Mouse (Mus musculus): ENCODE data around the gene Usp40. TPM values are rescaled to one million over a fixed set of nuclear protein-coding genes. Genes with fewer than 3 reads are reported as not detected.

Gene Usp40
- polyA plus RNA-seq, 1 experiment, result 7.5 TPM

- H3K27me3 ChIP-seq (ENCODE audit: control insufficient read depth, insufficient read depth, low read length), result no peaks in the 10 kb centered on the region
- no peak for DNase-seq
- H3K4me1 ChIP-seq (replicated peaks; ENCODE audit: control insufficient read depth, insufficient read depth, low read length), result no peaks in the 10 kb centered on the region
- TF ChIP-seq CTCF (IDR thresholded peaks at IDR 0.05; ENCODE audit: borderline replicate concordance, control insufficient read depth, extremely low read depth, insufficient read depth, low read length, poor library complexity), result no peak
- TF ChIP-seq POLR2A (IDR thresholded peaks at IDR 0.05; ENCODE audit: control insufficient read depth, extremely low read depth, insufficient read depth, low read length, poor library complexity), result no peak
- no peak overlapping the region for H3K27ac ChIP-seq (ENCODE audit: control insufficient read depth, insufficient read depth, low read length)
- 94% methylated on average over 4 of the region's 4 CpGs for WGBS
- no peak overlapping the region for H3K4me3 ChIP-seq (ENCODE audit: control insufficient read depth, insufficient read depth, low read length)
- H3K36me3 ChIP-seq (ENCODE audit: control insufficient read depth, insufficient read depth, low read length), result peaks cover 32% of the 10 kb centered on the region
Measured at GRCm38 (mm10) chr1:87982291-87982690, 26.1 kb downstream of the Usp40 start.

- no peak for DNase-seq
- Histone ChIP-seq H3K27ac (ENCODE audit: control insufficient read depth, insufficient read depth, low read length) (no peak overlapping the region), H3K4me1 (replicated peaks; ENCODE audit: control insufficient read depth, insufficient read depth, low read length) (no peaks in the 10 kb centered on the region), H3K4me3 (ENCODE audit: control insufficient read depth, insufficient read depth, low read length) (no peak overlapping the region), H3K36me3 (ENCODE audit: control insufficient read depth, insufficient read depth, low read length) (peaks cover 15% of the 10 kb centered on the region), H3K27me3 (ENCODE audit: control insufficient read depth, insufficient read depth, low read length) (no peaks in the 10 kb centered on the region)
- WGBS, result 96% methylated on average over 4 of the region's 4 CpGs
- no peak for TF ChIP-seq CTCF (IDR thresholded peaks at IDR 0.05; ENCODE audit: borderline replicate concordance, control insufficient read depth, extremely low read depth, insufficient read depth, low read length, poor library complexity)
- no peak for TF ChIP-seq POLR2A (IDR thresholded peaks at IDR 0.05; ENCODE audit: control insufficient read depth, extremely low read depth, insufficient read depth, low read length, poor library complexity)
Measured at GRCm38 (mm10) chr1:87970381-87970780, 38.0 kb downstream of the Usp40 start.

DNA sequence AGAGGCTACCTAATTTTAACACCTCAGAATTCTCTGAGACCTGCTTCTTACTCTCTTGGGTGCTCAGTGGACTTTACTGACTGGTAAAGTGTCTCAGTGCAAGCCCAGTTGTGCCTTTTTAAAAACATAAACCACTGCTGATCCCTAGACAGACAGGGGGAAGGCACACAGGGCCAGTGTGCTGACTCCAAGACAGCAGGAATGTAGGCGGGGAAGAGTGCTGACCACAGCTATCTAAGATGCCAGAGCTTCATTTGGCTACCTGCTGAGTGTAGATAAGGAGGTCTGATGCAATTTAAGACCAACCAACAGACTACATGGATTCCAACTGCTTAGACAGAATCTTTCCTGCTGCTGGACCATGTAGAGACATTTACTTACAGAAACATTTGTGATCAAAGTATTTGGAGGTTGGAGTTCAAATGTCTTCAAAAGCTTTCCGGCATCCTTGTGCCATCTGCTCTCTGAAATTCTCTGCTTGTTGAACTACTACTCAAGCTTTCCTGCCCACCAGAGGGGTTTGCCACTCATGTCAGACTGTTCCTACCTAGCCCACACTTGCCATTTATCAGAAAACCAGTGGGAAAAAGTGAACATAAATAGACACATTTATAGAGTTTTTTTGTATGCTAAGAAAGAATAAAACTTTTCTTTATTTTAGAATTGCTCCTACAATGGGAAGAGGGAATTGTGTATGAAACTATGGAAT, 46.7 kb downstream of the Usp40 start:
- Histone ChIP-seq H3K27me3 (ENCODE audit: control insufficient read depth, insufficient read depth, low read length) (no peaks in the 10 kb centered on the region), H3K4me3 (ENCODE audit: control insufficient read depth, insufficient read depth, low read length) (no peak overlapping the region)

GRCm38 (mm10) chr1:87960752-87961151, 47.6 kb downstream of the Usp40 start:
- H3K4me3 ChIP-seq (ENCODE audit: control insufficient read depth, insufficient read depth, low read length), result no peak overlapping the region
- no peaks in the 10 kb centered on the region for H3K4me1 ChIP-seq (replicated peaks; ENCODE audit: control insufficient read depth, insufficient read depth, low read length)
- no peaks in the 10 kb centered on the region; the same call in 1 of the 2 replicates for H3K36me3 ChIP-seq (ENCODE audit: control insufficient read depth, insufficient read depth, low read length)
- H3K27me3 ChIP-seq (ENCODE audit: control insufficient read depth, insufficient read depth, low read length), result no peaks in the 10 kb centered on the region
- no peak overlapping the region for H3K27ac ChIP-seq (ENCODE audit: control insufficient read depth, insufficient read depth, low read length)
- 97% methylated on average over 4 of the region's 4 CpGs for WGBS
- TF ChIP-seq CTCF (IDR thresholded peaks at IDR 0.05; ENCODE audit: borderline replicate concordance, control insufficient read depth, extremely low read depth, insufficient read depth, low read length, poor library complexity) (no peak), POLR2A (IDR thresholded peaks at IDR 0.05; ENCODE audit: control insufficient read depth, extremely low read depth, insufficient read depth, low read length, poor library complexity) (no peak)
- no peak for DNase-seq

More for the DNA sequence above, 46.7 kb downstream of the Usp40 start:
- TF ChIP-seq CTCF (IDR thresholded peaks at IDR 0.05; ENCODE audit: borderline replicate concordance, control insufficient read depth, extremely low read depth, insufficient read depth, low read length, poor library complexity) (no peak), POLR2A (IDR thresholded peaks at IDR 0.05; ENCODE audit: control insufficient read depth, extremely low read depth, insufficient read depth, low read length, poor library complexity) (no peak)
- 95% methylated on average over 2 of the region's 2 CpGs for WGBS
- no peaks in the 10 kb centered on the region for H3K4me1 ChIP-seq (replicated peaks; ENCODE audit: control insufficient read depth, insufficient read depth, low read length)
- no peak overlapping the region for H3K27ac ChIP-seq (ENCODE audit: control insufficient read depth, insufficient read depth, low read length)
- no peak for DNase-seq
- H3K36me3 ChIP-seq (ENCODE audit: control insufficient read depth, insufficient read depth, low read length), result no peaks in the 10 kb centered on the region; the same call in 1 of the 2 replicates

DNA sequence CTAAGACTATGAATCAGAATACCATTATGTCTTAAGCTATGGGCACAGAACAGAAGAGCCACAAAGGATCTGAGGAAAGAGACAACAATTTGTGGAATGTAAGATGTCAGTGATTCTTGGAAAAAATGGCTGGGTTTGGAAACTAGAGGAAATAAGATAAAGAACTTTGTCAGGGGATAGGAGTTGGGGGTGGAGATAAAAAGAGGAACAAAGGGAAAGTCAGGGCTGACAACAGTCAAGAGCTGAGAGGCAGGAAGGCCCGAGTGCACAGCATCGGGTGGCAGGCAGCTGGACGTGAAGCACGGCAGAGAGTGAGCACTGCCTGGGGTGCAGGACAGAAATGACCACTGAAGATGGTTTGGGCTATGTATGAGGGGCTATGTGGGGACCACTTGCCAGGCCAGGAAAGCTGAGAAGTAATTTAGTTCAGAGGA, 48.3 kb downstream of the Usp40 start:
- H3K4me1 ChIP-seq (replicated peaks; ENCODE audit: control insufficient read depth, insufficient read depth, low read length), result no peaks in the 10 kb centered on the region

GRCm38 (mm10) chr1:87959532-87959931, 48.8 kb downstream of the Usp40 start:
- no peaks in the 10 kb centered on the region for H3K27me3 ChIP-seq (ENCODE audit: control insufficient read depth, insufficient read depth, low read length)
- H3K4me3 ChIP-seq (ENCODE audit: control insufficient read depth, insufficient read depth, low read length), result no peak overlapping the region
- H3K4me1 ChIP-seq (replicated peaks; ENCODE audit: control insufficient read depth, insufficient read depth, low read length), result no peaks in the 10 kb centered on the region
- TF ChIP-seq CTCF (IDR thresholded peaks at IDR 0.05; ENCODE audit: borderline replicate concordance, control insufficient read depth, extremely low read depth, insufficient read depth, low read length, poor library complexity) (no peak), POLR2A (IDR thresholded peaks at IDR 0.05; ENCODE audit: control insufficient read depth, extremely low read depth, insufficient read depth, low read length, poor library complexity) (no peak)
- 66% methylated on average over 4 of the region's 4 CpGs for WGBS
- H3K27ac ChIP-seq (ENCODE audit: control insufficient read depth, insufficient read depth, low read length), result no peak overlapping the region
- H3K36me3 ChIP-seq (ENCODE audit: control insufficient read depth, insufficient read depth, low read length), result no peaks in the 10 kb centered on the region; the same call in 1 of the 2 replicates
- no peak for DNase-seq

More for the DNA sequence above, 48.3 kb downstream of the Usp40 start:
- Histone ChIP-seq H3K36me3 (ENCODE audit: control insufficient read depth, insufficient read depth, low read length) (no peaks in the 10 kb centered on the region; the same call in 1 of the 2 replicates), H3K4me3 (ENCODE audit: control insufficient read depth, insufficient read depth, low read length) (no peak overlapping the region), H3K27ac (ENCODE audit: control insufficient read depth, insufficient read depth, low read length) (no peak overlapping the region), H3K27me3 (ENCODE audit: control insufficient read depth, insufficient read depth, low read length) (no peaks in the 10 kb centered on the region)
- no peak for TF ChIP-seq CTCF (IDR thresholded peaks at IDR 0.05; ENCODE audit: borderline replicate concordance, control insufficient read depth, extremely low read depth, insufficient read depth, low read length, poor library complexity)
- no peak for TF ChIP-seq POLR2A (IDR thresholded peaks at IDR 0.05; ENCODE audit: control insufficient read depth, extremely low read depth, insufficient read depth, low read length, poor library complexity)
- no peak for DNase-seq
- 15% methylated on average over 4 of the region's 4 CpGs for WGBS
